ENCODE assay signal across 19 mouse cellular contexts in genomic region chr10:111173589-111174247, GRCm38 (mm10). TPM values are rescaled to one million over a fixed set of nuclear protein-coding genes. Genes with fewer than 3 reads are reported as not detected.
DNase-seq lines count a peak whose midpoint lies in the region; ATAC-seq lines count a peak whose summit lies in the region.
"Had no signal": no experiment of that assay in that cellular context is flagged by ENCODE, and none has a peak within 500 bp of the region (broad histone marks: within the 10 kb centered on the region; RNA-seq: fewer than 3 reads in every experiment).

No protein-coding gene starts in this region.

- H3K4me3 ChIP-seq in heart, embryonic 15.5 days = no peak overlapping the region
- H3K4me3 ChIP-seq in heart, embryonic 12.5 days = no peak overlapping the region
- peak overlapping the region; percentile 1 for H3K4me3 ChIP-seq in megakaryocyte, embryonic 14.5 days (replicated peaks)
- no peak overlapping the region for H3K4me3 ChIP-seq in forebrain, embryonic 16.5 days (replicated peaks; ENCODE audit: low read length)
- H3K4me3 ChIP-seq: embryonic facial prominence, embryonic 12.5 days; heart, adult 2 months; hindbrain, embryonic 10.5 days had no signal

- no peaks in the 10 kb centered on the region for H3K36me3 ChIP-seq in heart, embryonic 15.5 days
- H3K36me3 ChIP-seq in heart, embryonic 12.5 days = no peaks in the 10 kb centered on the region
- peaks cover 9% of the 10 kb centered on the region for H3K36me3 ChIP-seq in megakaryocyte, embryonic 14.5 days (replicated peaks; ENCODE audit: low read length)
- no peaks in the 10 kb centered on the region for H3K36me3 ChIP-seq in forebrain, embryonic 16.5 days (ENCODE audit: control insufficient read depth, insufficient read depth)
- H3K36me3 ChIP-seq: embryonic facial prominence, embryonic 12.5 days; hindbrain, embryonic 10.5 days had no signal

- ATAC-seq in heart, embryonic 15.5 days (replicated peaks; ENCODE audit: insufficient number of reproducible peaks, insufficient read depth, low FRiP score, low read depth) = no peak
- ATAC-seq in heart, embryonic 12.5 days (ENCODE audit: insufficient number of reproducible peaks, low FRiP score) = no peak
- no peak for ATAC-seq in megakaryocyte, adult 5-6 weeks (ENCODE audit: poor library complexity, severe bottlenecking)
- no peak for ATAC-seq in forebrain, embryonic 16.5 days
- ATAC-seq: CD4-positive, CD25-positive, alpha-beta regulatory T cell, adult 4 months; midbrain, embryonic 16.5 days had no signal

- H3K4me2 ChIP-seq in heart, embryonic 15.5 days = no peak overlapping the region
- no peak overlapping the region for H3K4me2 ChIP-seq in heart, embryonic 12.5 days
- no peak overlapping the region for H3K4me2 ChIP-seq in forebrain, embryonic 16.5 days (ENCODE audit: low read length)
- H3K4me2 ChIP-seq: embryonic facial prominence, embryonic 12.5 days; lung, embryonic 14.5 days had no signal

- no peaks in the 10 kb centered on the region for H3K27me3 ChIP-seq in heart, embryonic 15.5 days
- no peaks in the 10 kb centered on the region for H3K27me3 ChIP-seq in heart, embryonic 12.5 days (replicated peaks)
- no peaks in the 10 kb centered on the region for H3K27me3 ChIP-seq in megakaryocyte, embryonic 14.5 days (replicated peaks)
- H3K27me3 ChIP-seq in forebrain, embryonic 16.5 days (replicated peaks; ENCODE audit: control insufficient read depth, insufficient read depth, low read length) = no peaks in the 10 kb centered on the region
- H3K27me3 ChIP-seq: embryonic facial prominence, embryonic 12.5 days had no signal

- DNase-seq in cerebellum, adult 8-10 months = peak; percentile 34
- DNase-seq in thymus, postnatal 0 days (ENCODE audit: low spot score) = no peak
- DNase-seq: adrenal gland, adult 8-10 months; gastrocnemius, postnatal 10 days; heart, adult 2 months; kidney, adult 9 months; kidney, postnatal 4 days; lung, embryonic 14.5 days; lung, postnatal 4 days; thymus, adult 2 months had no signal

- H3K9ac ChIP-seq in heart, embryonic 15.5 days = no peak overlapping the region
- no peak overlapping the region for H3K9ac ChIP-seq in heart, embryonic 12.5 days
- no peak overlapping the region for H3K9ac ChIP-seq in forebrain, embryonic 16.5 days (replicated peaks; ENCODE audit: low read depth, low read length)
- H3K9ac ChIP-seq: embryonic facial prominence, embryonic 12.5 days; lung, embryonic 14.5 days had no signal

- no peaks in the 10 kb centered on the region for H3K9me3 ChIP-seq in heart, embryonic 15.5 days (replicated peaks)
- no peaks in the 10 kb centered on the region for H3K9me3 ChIP-seq in heart, embryonic 12.5 days (replicated peaks)
- no peaks in the 10 kb centered on the region for H3K9me3 ChIP-seq in megakaryocyte, embryonic 14.5 days
- no peaks in the 10 kb centered on the region for H3K9me3 ChIP-seq in forebrain, embryonic 16.5 days (ENCODE audit: control insufficient read depth, low read length)
- H3K9me3 ChIP-seq: embryonic facial prominence, embryonic 12.5 days; hindbrain, embryonic 10.5 days had no signal

- peaks cover 64% of the 10 kb centered on the region for H3K4me1 ChIP-seq in heart, embryonic 15.5 days (replicated peaks)
- peaks cover 58% of the 10 kb centered on the region for H3K4me1 ChIP-seq in heart, embryonic 12.5 days (replicated peaks)
- peaks cover 87% of the 10 kb centered on the region for H3K4me1 ChIP-seq in megakaryocyte, embryonic 14.5 days
- H3K4me1 ChIP-seq in forebrain, embryonic 16.5 days (replicated peaks; ENCODE audit: control insufficient read depth, insufficient read depth, low read length) = no peaks in the 10 kb centered on the region; the same call in 1 of the 2 replicates
- H3K4me1 ChIP-seq: embryonic facial prominence, embryonic 12.5 days; hindbrain, embryonic 10.5 days had no signal

- peak overlapping the region; percentile 1; the same call in 1 of the 2 replicates for H3K27ac ChIP-seq in heart, embryonic 15.5 days
- no peak overlapping the region for H3K27ac ChIP-seq in heart, embryonic 12.5 days (ENCODE audit: poor library complexity, severe bottlenecking)
- H3K27ac ChIP-seq in forebrain, embryonic 16.5 days (ENCODE audit: low read length) = no peak overlapping the region
- H3K27ac ChIP-seq: embryonic facial prominence, embryonic 12.5 days; heart, adult 2 months; hindbrain, embryonic 10.5 days had no signal

- 70% methylated on average over 7 of the region's 7 CpGs for WGBS in heart, embryonic 15.5 days
- WGBS in heart, embryonic 12.5 days = 75% methylated on average over 7 of the region's 7 CpGs
- WGBS in forebrain, embryonic 16.5 days = 80% methylated on average over 7 of the region's 7 CpGs

RNA-seq across cellular contexts. Expression of gene Osbpl8, which starts 9.2 kb away (rescaled TPM):
- polyA plus RNA-seq in heart, embryonic 15.5 days (2015; fragmentation: Nextera tagmentation; extraction: Ambion mirVana) = 26.9 and 32.8 TPM in 2 replicates
- 35.3 and 37.0 TPM in 2 replicates for polyA plus RNA-seq in heart, embryonic 12.5 days (2016; fragmentation: Nextera tagmentation; extraction: Ambion mirVana)
- polyA plus RNA-seq in megakaryocyte, embryonic 14.5 days (2012; ENCODE audit: insufficient read depth, low replicate concordance) = 1.1 and 1.3 TPM in 2 replicates
- total RNA-seq in megakaryocyte, adult 5-6 weeks (2015) = 65.5 and 68.1 TPM in 2 replicates
- 95.3 and 105 TPM in 2 replicates for total RNA-seq in megakaryocyte, adult 5-6 weeks (2017)
- polyA plus RNA-seq in thymus, postnatal 0 days (2015; fragmentation: Nextera tagmentation; extraction: Ambion mirVana) = 28.1 and 35.3 TPM in 2 replicates
- polyA plus RNA-seq in forebrain, embryonic 16.5 days (2015; fragmentation: Nextera tagmentation; extraction: Ambion mirVana) = 23.7 and 23.8 TPM in 2 replicates

Comparison
In these comparisons a context has a peak if more than half of its experiments do, and no peak if none do; other contexts are left out.
1. RNA of gene Osbpl8, which starts 9.2 kb away (polyA plus RNA-seq): 35.3 to 37.0 TPM in heart, embryonic 12.5 days, 28.1 to 35.3 TPM in thymus, postnatal 0 days, 26.9 to 32.8 TPM in heart, embryonic 15.5 days and 23.7 to 23.8 TPM in forebrain, embryonic 16.5 days; 1.1 to 1.3 TPM in megakaryocyte, embryonic 14.5 days; every median in the first group is over 10 times any median in the second.